Comparison of ENCODE assay signal across 18 mouse cellular contexts in the genomic region with DNA sequence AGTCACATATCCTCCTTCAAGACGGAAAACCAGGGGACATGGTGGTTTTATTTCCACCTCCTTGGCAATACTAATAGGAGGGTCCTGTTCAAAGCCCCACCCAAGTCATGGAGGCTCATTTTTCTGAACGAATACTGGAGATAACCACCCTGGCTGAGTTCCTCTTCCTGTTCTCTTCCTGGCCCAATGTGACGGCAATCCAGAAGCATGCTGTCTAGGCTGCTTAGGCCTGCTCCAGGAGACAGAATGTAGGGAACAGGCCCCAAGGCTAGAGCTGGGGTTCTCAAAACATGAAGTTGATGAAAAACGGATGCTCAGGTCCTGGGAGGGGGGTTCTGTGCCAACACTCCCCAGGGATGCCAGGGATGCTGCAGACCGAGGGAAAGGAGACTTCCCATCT.
"Had no signal": no experiment of that assay in that cellular context is flagged by ENCODE, and none has a peak within 500 bp of the region (broad histone marks: within the 10 kb centered on the region; RNA-seq: fewer than 3 reads in every experiment).

No protein-coding gene starts in this region.

- H3K4me2 ChIP-seq: limb, embryonic 12.5 days; liver, embryonic 13.5 days; lung, embryonic 15.5 days; midbrain, embryonic 11.5 days; neural tube, embryonic 13.5 days had no signal

- H3K9ac ChIP-seq: limb, embryonic 12.5 days; liver, embryonic 13.5 days; liver, postnatal 0 days; lung, embryonic 15.5 days; neural tube, embryonic 13.5 days had no signal

- ATAC-seq: liver, postnatal 0 days; midbrain, embryonic 16.5 days had no signal

- H3K36me3 ChIP-seq: limb, embryonic 12.5 days; liver, embryonic 13.5 days; lung, embryonic 15.5 days; neural tube, embryonic 13.5 days had no signal

- H3K27ac ChIP-seq: layer of hippocampus, adult 2 months; limb, embryonic 12.5 days; liver, embryonic 13.5 days; lung, embryonic 15.5 days; macrophage; neural tube, embryonic 13.5 days had no signal

- DNase-seq: kidney, postnatal 10 days; kidney, postnatal 4 days; liver; liver, embryonic 13.5 days; liver, postnatal 0 days; lung, postnatal 14 days; retina, postnatal 1 day; right cerebral cortex, postnatal 4 days; spleen, adult 18-20 months; thymus, adult 2 months; thymus, postnatal 25 days had no signal

- H3K4me1 ChIP-seq: lung, embryonic 15.5 days had no signal

- H3K9me3 ChIP-seq: limb, embryonic 12.5 days; liver, embryonic 13.5 days; lung, embryonic 15.5 days; neural tube, embryonic 13.5 days had no signal

- H3K27me3 ChIP-seq: limb, embryonic 12.5 days; liver, embryonic 13.5 days; lung, embryonic 15.5 days had no signal

- H3K4me3 ChIP-seq: layer of hippocampus, adult 2 months; limb, embryonic 12.5 days; liver, embryonic 13.5 days; lung, embryonic 15.5 days; neural tube, embryonic 13.5 days had no signal
